Mouse (Mus musculus): ENCODE results near the gene Gm4778.
"Not testable (repeated sequence)": the region's sequence is repeated elsewhere in the genome, so short reads cannot be mapped to it uniquely, and the experiment has no call there.

- TF ChIP-seq CTCF, POLR2A (IDR thresholded peaks at IDR 0.05; ENCODE audit: extremely low read depth, insufficient read depth, low read length): not testable (repeated sequence)
Observed at GRCm38 (mm10) chr3:94263736-94264135, at the start of gene Gm4778.

Measured in cortical plate, adult 2 months (tissue).